Mouse (Mus musculus) G1E (cell line): ENCODE data around the gene Itga1. TPM values are rescaled to one million over a fixed set of nuclear protein-coding genes. Genes with fewer than 3 reads are reported as not detected.

Source experiments
- ATAC-seq: 2 replicates; pipeline ENCODE4 v1.8.0; 2016; ENCODE audit warnings: mild to moderate bottlenecking; ENCODE audit not compliant: insufficient number of reproducible peaks, poor library complexity, low FRiP score, severe bottlenecking; ENCODE audit errors: extremely low read depth
- DNase-seq: peaks from one replicate; pipeline ENCODE4 v3.0.0; 2012; ENCODE audit warnings: low spot score
- H3K27me3 ChIP-seq: 2 replicates; pipeline ENCODE4 v1.6.1; 2012; ENCODE audit warnings: mild to moderate bottlenecking, low read length, inconsistent platforms; ENCODE audit not compliant: insufficient read depth
- H3K36me3 ChIP-seq: replicated peaks from 2 replicates; pipeline ENCODE3; 2012; ENCODE audit warnings: mild to moderate bottlenecking, inconsistent platforms
- H3K4me1 ChIP-seq: 2 replicates; pipeline ENCODE4 v1.6.1; 2012; ENCODE audit warnings: low read depth, low read length, inconsistent platforms, mixed read lengths; ENCODE audit not compliant: insufficient read depth
- H3K4me3 ChIP-seq: 2 replicates; pipeline ENCODE4 v1.5.1; 2012; ENCODE audit warnings: low read depth, mild to moderate bottlenecking, inconsistent platforms, low read length, moderate library complexity, mixed read lengths
- H3K9me3 ChIP-seq: replicated peaks from 2 replicates; pipeline ENCODE4 v1.6.1; 2012; ENCODE audit warnings: inconsistent platforms
- CTCF ChIP-seq: IDR thresholded peaks from 2 replicates; pipeline ENCODE4 v1.5.1; 2012; ENCODE audit warnings: low read depth, low read length, inconsistent platforms, mixed read lengths
- GATA1 ChIP-seq: IDR thresholded peaks from 2 replicates; pipeline ENCODE4 v1.6.1; 2012; ENCODE audit warnings: borderline replicate concordance, low read length, inconsistent platforms, mixed read lengths
- GATA2 ChIP-seq: IDR thresholded peaks from 2 replicates; pipeline ENCODE4 v1.6.1; 2012; ENCODE audit warnings: low read depth, low read length, inconsistent platforms, borderline replicate concordance
- POLR2AphosphoS5 ChIP-seq: IDR thresholded peaks from 2 replicates; pipeline ENCODE4 v1.6.1; 2012; ENCODE audit warnings: low read depth, low read length, inconsistent platforms; ENCODE audit not compliant: insufficient replicate concordance
- TAL1 ChIP-seq: conservative IDR thresholded peaks from 2 replicates; pipeline ENCODE4 v1.6.1; 2012; ENCODE audit warnings: low read depth, low read length, inconsistent platforms, mixed read lengths
- polyA plus RNA-seq: library from polyadenylated mRNA; stranded (reverse); fragments of >175 nt; gene quantifications from 2 replicates; pipeline ENCODE4 v1.2.3, GENCODE M21; 2012
- total RNA-seq, 2 experiments: library from RNA; stranded (forward) in 1 of 2; stranded (reverse) in 1 of 2; fragments of 200-1000 nt in 1 of 2; fragments of >200 nt in 1 of 2; fragmentation: Nextera tagmentation in 1 of 2; gene quantifications; 2 replicates each; pipeline ENCODE4 v1.2.3; 2014 to 2017

Gene Itga1
- total and polyA plus RNA-seq, 3 experiments = 0.44 TPM; not detected in 2

DNA sequence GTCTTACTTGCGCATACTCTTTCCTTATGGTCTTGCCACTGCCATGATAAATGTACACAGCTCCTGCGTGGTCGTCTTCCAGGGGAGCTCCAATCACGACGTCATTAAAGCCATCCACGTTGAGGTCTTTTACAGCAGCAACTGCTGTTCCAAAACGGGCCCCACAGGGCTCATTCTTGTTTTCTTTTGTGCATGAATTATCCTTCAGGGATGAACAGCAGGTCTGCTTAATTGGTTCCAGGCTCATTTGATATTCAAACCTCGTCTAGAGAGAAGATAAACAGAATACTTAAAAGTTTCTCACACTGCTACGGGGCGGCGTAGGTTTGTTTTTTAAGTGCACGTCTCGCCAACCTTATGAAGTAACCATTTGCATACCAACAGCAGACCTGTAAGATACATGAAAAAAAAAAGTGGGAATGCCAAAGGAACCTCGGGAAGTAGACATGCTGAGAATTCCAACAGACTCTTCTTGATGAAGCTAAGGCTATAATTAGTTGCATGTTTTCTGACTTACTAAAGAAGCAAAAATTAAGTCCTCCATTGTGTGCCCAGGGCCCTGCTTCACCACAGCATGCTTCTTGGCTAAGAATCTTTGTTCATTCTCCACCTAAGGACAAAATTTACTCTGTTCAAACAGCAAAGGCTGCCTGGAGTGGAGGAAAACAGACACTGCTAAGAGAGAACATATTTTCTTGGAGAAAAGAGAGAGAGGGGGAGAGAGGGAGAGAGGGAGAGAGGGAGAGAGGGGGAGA, 109.3 kb downstream of the Itga1 start:
- H3K9me3 ChIP-seq = no peaks in the 10 kb centered on the region
- TF ChIP-seq CTCF = no peak
- no peak for TF ChIP-seq POLR2AphosphoS5
- TF ChIP-seq GATA2 = no peak
- TF ChIP-seq GATA1 = no peak
- no peak for TF ChIP-seq TAL1
- H3K4me1 ChIP-seq = no peaks in the 10 kb centered on the region
- no peaks in the 10 kb centered on the region for H3K36me3 ChIP-seq
- DNase-seq (no peak), ATAC-seq (no peak)
- no peak overlapping the region for H3K4me3 ChIP-seq
- H3K27me3 ChIP-seq = peaks cover 3% of the 10 kb centered on the region; the same call in 1 of the 2 replicates

DNA sequence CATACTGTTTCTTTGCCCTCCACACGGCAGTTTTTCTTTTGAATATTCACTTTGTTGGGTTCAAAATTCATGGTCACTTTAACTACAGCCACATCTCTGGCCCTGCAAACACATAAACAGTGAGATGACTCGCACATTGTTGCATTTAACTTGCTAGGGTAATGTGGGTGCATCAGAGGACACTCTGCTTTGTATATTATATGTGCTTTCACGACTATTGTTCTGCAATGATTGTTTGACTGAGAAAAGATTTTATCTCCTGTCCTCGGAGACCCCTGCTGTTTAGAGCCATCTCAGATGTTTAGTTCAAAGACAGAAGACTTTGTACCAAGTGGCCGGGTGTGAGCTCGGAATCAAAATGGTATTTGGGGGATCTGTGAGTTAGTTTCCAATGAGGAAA, 114.1 kb downstream of the Itga1 start:
- H3K27me3 ChIP-seq = no peaks in the 10 kb centered on the region
- no peak for DNase-seq
- TF ChIP-seq TAL1 = no peak
- no peak for TF ChIP-seq CTCF
- TF ChIP-seq POLR2AphosphoS5 = no peak
- TF ChIP-seq GATA2 = no peak
- no peak for TF ChIP-seq GATA1
- H3K36me3 ChIP-seq = no peaks in the 10 kb centered on the region
- no peak for ATAC-seq
- no peaks in the 10 kb centered on the region for H3K9me3 ChIP-seq
- H3K4me3 ChIP-seq = no peak overlapping the region
- H3K4me1 ChIP-seq = no peaks in the 10 kb centered on the region

DNA sequence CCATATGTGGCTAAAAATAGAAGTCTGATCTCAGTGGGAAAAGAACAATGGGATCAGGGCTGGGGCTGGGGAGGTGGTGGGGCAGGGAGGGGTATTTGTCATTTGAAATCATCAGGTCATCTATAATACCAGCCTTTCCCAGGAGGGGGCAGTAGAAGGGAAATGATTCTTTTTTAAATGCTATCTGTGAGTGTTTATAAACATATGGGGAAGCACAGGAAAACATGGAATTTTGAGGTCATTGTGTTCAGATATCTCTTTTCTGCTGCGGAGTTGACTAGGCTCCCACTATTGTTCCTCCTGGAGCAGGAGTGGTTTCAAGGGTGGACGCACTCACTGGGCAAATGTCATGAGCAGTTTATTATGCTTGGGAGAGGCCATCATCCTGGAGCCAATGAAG, 114.6 kb downstream of the Itga1 start:
- H3K4me3 ChIP-seq = no peak overlapping the region
- no peak for TF ChIP-seq TAL1
- TF ChIP-seq GATA1 = no peak
- no peak for TF ChIP-seq GATA2
- no peak for TF ChIP-seq POLR2AphosphoS5
- no peak for TF ChIP-seq CTCF
- H3K4me1 ChIP-seq = no peaks in the 10 kb centered on the region
- H3K36me3 ChIP-seq = no peaks in the 10 kb centered on the region
- no peaks in the 10 kb centered on the region for H3K9me3 ChIP-seq
- no peak for DNase-seq
- H3K27me3 ChIP-seq = no peaks in the 10 kb centered on the region
- ATAC-seq = no peak

DNA sequence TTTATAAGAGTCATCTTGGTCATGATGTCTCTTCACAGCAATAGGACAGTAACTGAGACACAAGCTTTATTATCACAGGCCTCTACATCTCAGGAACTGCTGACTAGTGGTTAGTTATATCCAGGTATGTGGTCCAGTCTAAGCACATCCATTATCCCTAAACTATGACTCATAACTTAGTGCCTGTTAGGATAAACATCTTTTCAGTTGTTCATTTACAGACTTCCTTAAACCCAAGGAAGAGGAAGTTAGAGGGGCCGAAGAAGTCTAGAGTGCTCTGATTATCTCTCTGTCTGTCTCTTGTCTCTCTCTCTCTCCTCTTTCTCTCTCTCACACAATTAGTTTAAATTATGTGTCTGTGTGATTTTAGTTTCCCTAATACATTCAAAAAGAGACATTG, 117.1 kb downstream of the Itga1 start:
- Histone ChIP-seq H3K9me3 (no peaks in the 10 kb centered on the region), H3K4me1 (no peaks in the 10 kb centered on the region), H3K27me3 (no peaks in the 10 kb centered on the region), H3K36me3 (no peaks in the 10 kb centered on the region), H3K4me3 (no peak overlapping the region)
- DNase-seq (no peak), ATAC-seq (no peak)
- TF ChIP-seq GATA2 (no peak), TAL1 (no peak), POLR2AphosphoS5 (no peak), CTCF (no peak), GATA1 (no peak)

DNA sequence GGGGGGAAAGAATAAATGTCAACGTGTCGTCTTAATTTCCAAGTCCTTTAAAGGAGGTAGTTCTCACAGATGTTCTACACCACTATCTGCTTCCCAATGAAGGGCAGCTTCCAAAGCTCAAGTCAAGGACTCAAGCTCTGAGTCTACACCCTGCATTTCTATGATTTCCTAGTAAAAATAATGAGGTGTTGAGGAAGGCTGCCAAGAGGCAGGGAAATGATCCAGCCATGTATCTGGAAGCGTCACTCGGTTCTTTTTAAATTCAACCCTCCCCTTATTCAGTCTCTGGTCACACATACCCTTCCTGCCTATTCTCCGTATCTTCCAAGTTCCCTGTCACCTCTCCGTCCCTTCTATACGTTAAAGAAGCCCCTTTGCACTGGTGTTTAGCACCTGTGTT, 118.6 kb downstream of the Itga1 start:
- H3K27me3 ChIP-seq = no peaks in the 10 kb centered on the region
- DNase-seq (no peak), ATAC-seq (no peak)
- H3K9me3 ChIP-seq = no peaks in the 10 kb centered on the region
- H3K36me3 ChIP-seq = no peaks in the 10 kb centered on the region
- no peaks in the 10 kb centered on the region for H3K4me1 ChIP-seq
- TF ChIP-seq GATA1 (no peak), TAL1 (no peak), POLR2AphosphoS5 (no peak)
- H3K4me3 ChIP-seq = no peak overlapping the region

DNA sequence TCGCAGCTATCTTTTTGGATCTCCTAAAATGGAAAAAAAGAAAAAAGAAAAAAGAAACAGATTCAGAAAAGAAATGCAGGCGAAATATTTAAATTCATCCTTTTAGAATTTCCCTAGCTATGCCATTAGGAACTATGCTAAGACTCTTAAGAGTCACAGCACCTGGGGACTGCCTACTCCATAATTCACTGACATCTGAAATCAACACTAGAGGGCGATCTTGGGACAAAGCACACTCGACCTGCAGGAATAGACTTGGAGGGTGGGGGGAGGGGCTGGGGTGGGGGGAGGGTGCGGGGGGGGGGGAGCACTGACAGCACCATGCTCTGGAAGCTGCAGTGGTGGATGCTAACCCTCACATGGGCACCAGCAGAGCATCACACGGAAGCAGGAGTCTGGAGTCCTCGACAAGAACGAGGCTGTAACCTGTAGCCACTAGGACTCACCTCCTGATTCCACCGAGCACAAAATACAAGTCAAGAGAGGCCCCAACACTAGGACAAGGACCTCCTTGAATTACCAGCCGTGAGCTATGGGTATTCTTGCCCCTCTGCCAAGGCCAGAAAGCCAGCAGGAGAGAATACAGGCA, 120.8 kb downstream of the Itga1 start:
- H3K4me1 ChIP-seq = no peaks in the 10 kb centered on the region
- ATAC-seq (no peak), DNase-seq (no peak)
- H3K4me3 ChIP-seq = no peak overlapping the region
- no peaks in the 10 kb centered on the region for H3K36me3 ChIP-seq
- no peak for TF ChIP-seq CTCF
- H3K27me3 ChIP-seq = no peaks in the 10 kb centered on the region
- H3K9me3 ChIP-seq = no peaks in the 10 kb centered on the region
